Mouse (Mus musculus) midbrain, embryonic 14.5 days (tissue): Measurements from ENCODE around the gene Olfr102. TPM values are rescaled to one million over a fixed set of nuclear protein-coding genes. Genes with fewer than 3 reads are reported as not detected.

Source experiments
- ATAC-seq: fragments of 200-750 bp; cut with Nextera tagmentation; 2 replicates; pipeline ENCODE4 v1.8.0; 2017; ENCODE audit warnings: moderate number of reproducible peaks, moderate library complexity; ENCODE audit not compliant: low FRiP score, low TSS enrichment
- DNase-seq: peaks from one replicate; pipeline ENCODE4 v3.0.0-alpha.2; 2015
- H3K27ac ChIP-seq: fragments of 300-500 bp; sonication (generic); replicated peaks from 2 replicates; pipeline ENCODE4 v1.5.1; 2014; ENCODE audit warnings: mild to moderate bottlenecking, low read depth, low read length, moderate library complexity
- H3K27me3 ChIP-seq: fragments of 300-500 bp; sonication (generic); 2 replicates; pipeline ENCODE4 v1.6.1; 2014; ENCODE audit warnings: low read length, control low read depth, mixed read lengths; ENCODE audit not compliant: control insufficient read depth, insufficient read depth
- H3K36me3 ChIP-seq: fragments of 300-500 bp; sonication (generic); 2 replicates; pipeline ENCODE4 v1.6.1; 2014; ENCODE audit warnings: low read length, control low read depth; ENCODE audit not compliant: control insufficient read depth, insufficient read depth
- H3K4me1 ChIP-seq: fragments of 300-500 bp; sonication (generic); 2 replicates; pipeline ENCODE4 v1.6.1; 2014; ENCODE audit warnings: mild to moderate bottlenecking, antibody characterized with exemption, low read length, control low read depth; ENCODE audit not compliant: control insufficient read depth, insufficient read depth
- H3K4me2 ChIP-seq: fragments of 300-500 bp; sonication (generic); 2 replicates; pipeline ENCODE4 v1.6.1; 2014; ENCODE audit warnings: mild to moderate bottlenecking, low read length, moderate library complexity
- H3K4me3 ChIP-seq: fragments of 300-500 bp; sonication (generic); replicated peaks from 2 replicates; pipeline ENCODE4 v1.5.1; 2014; ENCODE audit warnings: low read depth, low read length
- H3K9ac ChIP-seq: fragments of 300-500 bp; sonication (generic); replicated peaks from 2 replicates; pipeline ENCODE4 v1.6.1; 2014; ENCODE audit warnings: mild to moderate bottlenecking, low read length, moderate library complexity
- H3K9me3 ChIP-seq: fragments of 300-500 bp; sonication (generic); 2 replicates; pipeline ENCODE4 v1.6.1; 2016; ENCODE audit warnings: low read length, control low read depth, mixed read lengths; ENCODE audit not compliant: control insufficient read depth
- WGBS: fragments of 180-500 bp; shearing (Covaris S2); extraction: QIAGEN DNeasy Blood & Tissue Kit; methylation state at CpG from one replicate; pipeline ENCODE4 v1.1.7; 2014; 5-methylcytosine and 5-hydroxymethylcytosine counted together
- polyA plus RNA-seq: library from polyadenylated mRNA; unstranded; fragments of >200 nt; fragmentation: Nextera tagmentation; extraction: Ambion mirVana; gene quantifications from 2 replicates; pipeline ENCODE4 v1.2.1, GENCODE M21; 2014

Olfr102 gene
- not detected in 2 replicates for polyA plus RNA-seq

DNA sequence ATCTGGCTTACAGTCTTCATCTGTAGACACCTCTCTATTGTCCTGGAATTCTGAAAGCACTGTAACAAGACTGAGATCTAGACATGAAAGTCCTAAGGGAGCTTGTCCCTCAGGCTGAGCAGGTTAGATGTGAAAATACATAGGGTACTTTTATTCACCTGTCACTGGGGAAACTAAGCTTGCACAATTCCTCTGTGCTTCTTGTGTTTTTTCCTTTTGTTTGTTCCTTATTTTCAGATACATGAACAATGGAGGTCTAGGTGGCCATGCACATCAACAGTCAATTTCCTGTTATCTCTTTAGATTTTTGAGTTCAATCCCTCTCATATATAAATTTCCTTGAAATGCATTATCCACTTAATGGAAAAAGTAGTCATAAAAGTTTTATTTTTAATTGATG lies at the start of gene Olfr102:
Gene Olfr102 (minus strand): TSS at position 101 of the 400 bp plus-strand sequence.
- no peaks in the 10 kb centered on the region for H3K27me3 ChIP-seq
- H3K4me3 ChIP-seq, result no peak within 1 kb of the TSS

DNA sequence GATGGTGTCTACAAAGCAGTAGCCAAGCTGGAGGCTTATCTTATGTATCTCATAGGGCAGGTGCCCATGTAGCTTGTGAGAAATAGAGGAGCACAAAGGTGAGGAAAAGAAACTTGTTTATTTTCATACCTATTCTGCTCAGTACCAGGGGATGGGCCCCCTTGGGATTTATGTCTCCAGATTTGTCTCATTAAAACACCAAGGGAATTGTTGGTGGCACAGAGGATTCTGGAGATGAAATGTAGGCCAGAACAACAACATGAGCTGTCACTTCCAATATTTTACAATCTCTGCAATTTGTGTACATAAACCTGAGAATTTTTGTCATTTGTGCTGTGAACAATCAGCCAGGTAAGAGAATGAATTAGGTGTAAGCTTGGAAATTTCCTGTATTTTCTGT lies 42.4 kb upstream of the Olfr102 start, which contains the start of gene Olfr104-ps:
Gene Olfr104-ps (plus strand): TSS at position 301 of the 400 bp plus-strand sequence.
- H3K27ac ChIP-seq, result no peak within 1 kb of the TSS
- ATAC-seq (no peak), DNase-seq (no peak)
- H3K9me3 ChIP-seq, result no peaks in the 10 kb centered on the region
- H3K4me2 ChIP-seq, result no peak within 1 kb of the TSS
- no peak within 1 kb of the TSS for H3K4me3 ChIP-seq
- H3K36me3 ChIP-seq, result no peaks in the 10 kb centered on the region
- no peak within 1 kb of the TSS for H3K9ac ChIP-seq
- H3K27me3 ChIP-seq, result no peaks in the 10 kb centered on the region
- no peaks in the 10 kb centered on the region for H3K4me1 ChIP-seq

More for the DNA sequence above, at the start of gene Olfr102:
- Histone ChIP-seq H3K9ac (no peak within 1 kb of the TSS), H3K4me2 (no peak within 1 kb of the TSS), H3K4me1 (no peaks in the 10 kb centered on the region), H3K9me3 (0 out of 2 replicates have a peak, but pooled peaks cover 3% of the 10 kb centered on the region), H3K27ac (no peak within 1 kb of the TSS), H3K36me3 (no peaks in the 10 kb centered on the region)
- DNase-seq, result no peak
- no peak for ATAC-seq

- no peak within 1 kb of the TSS for H3K9ac ChIP-seq
- no peaks in the 10 kb centered on the region for H3K9me3 ChIP-seq
- H3K27ac ChIP-seq, result no peak within 1 kb of the TSS
- no peak within 1 kb of the TSS for H3K4me2 ChIP-seq
- H3K27me3 ChIP-seq, result no peaks in the 10 kb centered on the region
- no peak for DNase-seq
- no peak for ATAC-seq
- no peaks in the 10 kb centered on the region for H3K4me1 ChIP-seq
- H3K4me3 ChIP-seq, result no peak within 1 kb of the TSS
- 88% methylated on average over 2 of the region's 2 CpGs for WGBS
- H3K36me3 ChIP-seq, result no peaks in the 10 kb centered on the region
These were observed 22.7 kb upstream of the Olfr102 start, which contains the start of gene Olfr103 for GRCm38 (mm10) chr17:37339598-37339997. Olfr103 (minus strand) TSS chr17:37339698.

GRCm38 (mm10) chr17:37310146-37310699 lies 6.6 kb downstream of the Olfr102 start:
- Histone ChIP-seq H3K36me3 (no peaks in the 10 kb centered on the region), H3K27ac (no peak overlapping the region), H3K9ac (no peak overlapping the region), H3K27me3 (no peaks in the 10 kb centered on the region), H3K4me1 (no peaks in the 10 kb centered on the region), H3K4me3 (no peak overlapping the region), H3K4me2 (no peak overlapping the region), H3K9me3 (no peaks in the 10 kb centered on the region)
- DNase-seq, result no peak
- WGBS, result 58% methylated on average over 2 of the region's 2 CpGs
- ATAC-seq, result no peak

GRCm38 (mm10) chr17:37308483-37308882 lies 8.4 kb downstream of the Olfr102 start:
- peak; percentile 22 for DNase-seq
- 47% methylated on average over 4 of the region's 4 CpGs for WGBS

DNA sequence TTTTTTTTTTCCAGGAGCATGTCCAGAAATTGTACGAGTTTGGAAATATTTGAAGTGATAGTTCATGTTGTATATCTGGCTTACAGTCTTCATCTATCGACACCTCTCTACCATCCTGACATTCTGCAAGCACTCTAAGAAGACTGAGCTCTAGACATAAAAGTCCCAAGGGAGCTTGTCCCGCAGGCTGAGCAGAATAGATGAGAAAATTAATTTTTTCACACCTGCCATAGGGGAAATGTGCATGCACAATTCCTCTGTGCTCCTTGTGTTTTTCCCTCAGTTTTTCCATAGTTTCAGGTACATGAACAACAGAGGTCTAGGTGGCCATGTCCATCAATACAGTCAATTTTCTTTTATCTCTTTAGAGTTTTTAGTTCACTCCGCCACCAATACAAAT lies 12.6 kb downstream of the Olfr102 start, which contains the start of gene Olfr101:
Gene Olfr101 (minus strand): TSS at position 101 of the 400 bp plus-strand sequence.
- Histone ChIP-seq H3K4me3 (no peak within 1 kb of the TSS), H3K27ac (no peak within 1 kb of the TSS), H3K36me3 (no peaks in the 10 kb centered on the region), H3K9ac (no peak within 1 kb of the TSS), H3K4me1 (no peaks in the 10 kb centered on the region), H3K4me2 (no peak within 1 kb of the TSS), H3K27me3 (no peaks in the 10 kb centered on the region), H3K9me3 (no peaks in the 10 kb centered on the region)
- DNase-seq (no peak), ATAC-seq (no peak)
- 85% methylated on average over 4 of the region's 4 CpGs for WGBS

More at GRCm38 (mm10) chr17:37308483-37308882, 8.4 kb downstream of the Olfr102 start:
- H3K4me2 ChIP-seq, result no peak overlapping the region
- no peak overlapping the region for H3K9ac ChIP-seq
- H3K27ac ChIP-seq, result no peak overlapping the region
- ATAC-seq, result no peak
- no peaks in the 10 kb centered on the region for H3K27me3 ChIP-seq
- no peaks in the 10 kb centered on the region for H3K36me3 ChIP-seq
- H3K4me1 ChIP-seq, result no peaks in the 10 kb centered on the region
- no peak overlapping the region for H3K4me3 ChIP-seq
- H3K9me3 ChIP-seq, result no peaks in the 10 kb centered on the region

DNA sequence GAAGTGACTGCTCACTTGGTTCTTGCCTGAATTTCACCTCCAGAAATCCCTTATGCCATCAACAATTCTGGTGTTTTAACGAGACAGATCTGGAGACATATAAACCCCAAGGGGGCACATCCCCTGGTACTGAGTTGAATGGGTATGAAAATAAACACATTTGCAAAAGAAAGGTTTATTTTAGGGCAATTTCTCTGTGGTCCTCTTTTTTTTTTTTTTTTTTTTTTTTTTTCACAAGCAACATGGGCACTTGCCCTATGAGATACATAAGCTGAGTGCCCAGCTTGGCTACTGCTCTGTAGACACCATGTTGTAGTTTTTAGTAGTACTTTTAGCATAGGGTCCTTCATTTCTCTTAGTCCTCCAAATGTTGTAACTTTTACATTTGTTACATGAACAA lies 33.5 kb downstream of the Olfr102 start, which contains the start of gene Olfr99:
Gene Olfr99 (minus strand): TSS at position 101 of the 400 bp plus-strand sequence.
- Histone ChIP-seq H3K27me3 (no peaks in the 10 kb centered on the region), H3K9ac (no peak within 1 kb of the TSS), H3K4me2 (no peak within 1 kb of the TSS), H3K27ac (no peak within 1 kb of the TSS), H3K36me3 (no peaks in the 10 kb centered on the region), H3K4me1 (no peaks in the 10 kb centered on the region), H3K9me3 (no peaks in the 10 kb centered on the region), H3K4me3 (no peak within 1 kb of the TSS)
- ATAC-seq (no peak), DNase-seq (no peak)
- 67% methylated on average over 1 of the region's 1 CpGs for WGBS

DNA sequence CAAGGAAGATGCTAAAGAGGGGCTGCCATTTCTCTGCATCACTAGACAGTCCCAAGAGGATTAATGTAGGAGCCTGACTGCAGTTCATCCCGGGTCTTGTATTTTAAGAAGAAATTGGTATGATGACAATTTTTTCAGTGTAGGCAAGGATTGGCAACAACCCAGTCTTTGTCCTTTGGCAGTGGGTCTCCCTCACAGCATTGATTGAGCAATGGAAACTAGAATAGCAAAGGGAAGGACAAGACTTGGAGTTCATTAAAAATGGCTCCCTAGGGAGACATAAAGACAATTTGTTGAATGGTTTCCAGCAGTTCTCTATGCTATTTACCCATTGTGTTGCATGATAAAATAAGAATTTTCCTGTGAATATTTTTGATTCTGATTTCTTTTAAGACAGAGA lies 36.5 kb downstream of the Olfr102 start:
- no peak for ATAC-seq
- Histone ChIP-seq H3K27me3 (no peaks in the 10 kb centered on the region), H3K9ac (no peak overlapping the region), H3K4me1 (no peaks in the 10 kb centered on the region), H3K9me3 (no peaks in the 10 kb centered on the region), H3K4me3 (no peak overlapping the region), H3K4me2 (no peak overlapping the region), H3K27ac (no peak overlapping the region), H3K36me3 (no peaks in the 10 kb centered on the region)
- WGBS, result 90% methylated on average over 1 of the region's 1 CpGs
- DNase-seq, result no peak

GRCm38 (mm10) chr17:37276573-37276972 lies 40.3 kb downstream of the Olfr102 start:
- H3K27ac ChIP-seq, result no peak overlapping the region
- no peak overlapping the region for H3K9ac ChIP-seq
- no peaks in the 10 kb centered on the region for H3K27me3 ChIP-seq
- H3K4me2 ChIP-seq, result no peak overlapping the region
- H3K9me3 ChIP-seq, result no peaks in the 10 kb centered on the region
- DNase-seq, result no peak
- no peaks in the 10 kb centered on the region for H3K4me1 ChIP-seq
- ATAC-seq, result no peak
- no peak overlapping the region for H3K4me3 ChIP-seq
- no peaks in the 10 kb centered on the region for H3K36me3 ChIP-seq
